Mouse (Mus musculus): Measurements from ENCODE around the gene Sigmar1. TPM values are rescaled to one million over a fixed set of nuclear protein-coding genes. Genes with fewer than 3 reads are reported as not detected.
A peak's percentile ranks its signal among the peaks of the same experiment; 100 is the strongest.
"Not testable (repeated sequence)": the region's sequence is repeated elsewhere in the genome, so short reads cannot be mapped to it uniquely, and the experiment has no call there.

Sigmar1 gene
- polyA plus RNA-seq, 1 experiment from 2014 or later: 97.8 TPM

- H3K27ac ChIP-seq; H3K4me1 ChIP-seq; DNase-seq (ENCODE audit: low spot score); H3K9me3 ChIP-seq; H3K36me3 ChIP-seq: not testable (repeated sequence)
- 5% methylated on average over 27 of the region's 32 CpGs for WGBS
- Histone ChIP-seq H3K4me3 (peak overlapping the region; percentile 27; the same call in 1 of the 2 replicates), H3K27me3 (ENCODE audit: insufficient read depth, poor library complexity, severe bottlenecking) (peaks cover 20% of the 10 kb centered on the region)
Observed at GRCm38 (mm10) chr4:41698421-41699016, 57.4 kb downstream of the Sigmar1 start.

GRCm38 (mm10) chr4:41696930-41697841 is 58.8 kb downstream of the Sigmar1 start, which contains the start of gene Cntfr:
TSS of gene Cntfr (minus strand) at chr4:41697089.
- not testable (repeated sequence) for DNase-seq (ENCODE audit: low spot score); H3K27ac ChIP-seq; H3K36me3 ChIP-seq; H3K4me1 ChIP-seq; H3K9me3 ChIP-seq
- 14% methylated on average over 35 of the region's 40 CpGs for WGBS
- Histone ChIP-seq H3K4me3 (peak within 1 kb of the TSS; percentile 29; the same call in 1 of the 2 replicates), H3K27me3 (ENCODE audit: insufficient read depth, poor library complexity, severe bottlenecking) (peaks cover 22% of the 10 kb centered on the region)

GRCm38 (mm10) chr4:41696452-41696851 is 59.5 kb downstream of the Sigmar1 start:
- not testable (repeated sequence) for H3K36me3 ChIP-seq; H3K27ac ChIP-seq; H3K4me1 ChIP-seq; H3K4me3 ChIP-seq; H3K9me3 ChIP-seq; DNase-seq (ENCODE audit: low spot score)
- peaks cover 22% of the 10 kb centered on the region for H3K27me3 ChIP-seq (ENCODE audit: insufficient read depth, poor library complexity, severe bottlenecking)
- 2% methylated on average over 15 of the region's 15 CpGs for WGBS

- H3K4me3 ChIP-seq: not testable (repeated sequence)
- WGBS: 7% methylated on average over 12 of the region's 38 CpGs
Observed at GRCm38 (mm10) chr4:41695800-41696199, 60.2 kb downstream of the Sigmar1 start.

GRCm38 (mm10) chr4:41693511-41693910 is 62.4 kb downstream of the Sigmar1 start:
- peaks cover 19% of the 10 kb centered on the region for H3K27me3 ChIP-seq (ENCODE audit: insufficient read depth, poor library complexity, severe bottlenecking)
- not testable (repeated sequence) for H3K4me1 ChIP-seq; H3K4me3 ChIP-seq; DNase-seq (ENCODE audit: low spot score); H3K9me3 ChIP-seq; H3K36me3 ChIP-seq; H3K27ac ChIP-seq
- 10% methylated on average over 4 of the region's 4 CpGs for WGBS

More at GRCm38 (mm10) chr4:41695800-41696199, 60.2 kb downstream of the Sigmar1 start:
- H3K27me3 ChIP-seq (ENCODE audit: insufficient read depth, poor library complexity, severe bottlenecking): peaks cover 22% of the 10 kb centered on the region
- H3K9me3 ChIP-seq; H3K4me1 ChIP-seq; DNase-seq (ENCODE audit: low spot score); H3K36me3 ChIP-seq; H3K27ac ChIP-seq: not testable (repeated sequence)

- no CpG with 5 or more reads among the region's 4 CpGs for WGBS
Observed at GRCm38 (mm10) chr4:41690014-41690413, 65.9 kb downstream of the Sigmar1 start.

GRCm38 (mm10) chr4:41688562-41688961 is 67.4 kb downstream of the Sigmar1 start:
- not testable (repeated sequence) for H3K9me3 ChIP-seq; H3K27me3 ChIP-seq (ENCODE audit: insufficient read depth, poor library complexity, severe bottlenecking); H3K36me3 ChIP-seq; H3K27ac ChIP-seq; H3K4me3 ChIP-seq; DNase-seq (ENCODE audit: low spot score); H3K4me1 ChIP-seq
- WGBS: 24% methylated on average over 1 of the region's 1 CpGs

More at GRCm38 (mm10) chr4:41690014-41690413, 65.9 kb downstream of the Sigmar1 start:
- DNase-seq (ENCODE audit: low spot score); H3K9me3 ChIP-seq; H3K27me3 ChIP-seq (ENCODE audit: insufficient read depth, poor library complexity, severe bottlenecking); H3K4me3 ChIP-seq; H3K36me3 ChIP-seq; H3K4me1 ChIP-seq; H3K27ac ChIP-seq: not testable (repeated sequence)

Other genes with a start within 250 kb of the Sigmar1 start
- 1.0 TPM in 1 of 2 replicates, not detected in the other for gene 1110017D15Rik, start 238.8 kb downstream of the Sigmar1 start, polyA plus RNA-seq (2016; fragmentation: Nextera tagmentation; extraction: Ambion mirVana)
- gene Fam219a, start 186.6 kb downstream of the Sigmar1 start, polyA plus RNA-seq (2016; fragmentation: Nextera tagmentation; extraction: Ambion mirVana): 1.5 and 2.2 TPM in 2 replicates
- gene Dnaic1, start 186.4 kb downstream of the Sigmar1 start, polyA plus RNA-seq (2016; fragmentation: Nextera tagmentation; extraction: Ambion mirVana): 1.4 and 1.7 TPM in 2 replicates
- 5.3 and 8.9 TPM in 2 replicates for gene Enho, start 115.8 kb downstream of the Sigmar1 start, polyA plus RNA-seq (2016; fragmentation: Nextera tagmentation; extraction: Ambion mirVana)
- 2.6 and 8.9 TPM in 2 replicates for gene Cntfr, start 59.1 kb downstream of the Sigmar1 start, polyA plus RNA-seq (2016; fragmentation: Nextera tagmentation; extraction: Ambion mirVana)
- 144 and 147 TPM in 2 replicates for gene Il11ra1, start 56.2 kb downstream of the Sigmar1 start, polyA plus RNA-seq (2016; fragmentation: Nextera tagmentation; extraction: Ambion mirVana)
- gene Rpp25l, start 42.6 kb downstream of the Sigmar1 start, polyA plus RNA-seq (2016; fragmentation: Nextera tagmentation; extraction: Ambion mirVana): 54.5 and 71.3 TPM in 2 replicates
- 143 and 146 TPM in 2 replicates for gene Dctn3, start 33.0 kb downstream of the Sigmar1 start, polyA plus RNA-seq (2016; fragmentation: Nextera tagmentation; extraction: Ambion mirVana)
- gene Arid3c, start 25.0 kb downstream of the Sigmar1 start, polyA plus RNA-seq (2016; fragmentation: Nextera tagmentation; extraction: Ambion mirVana): not detected in 2 replicates
- 52.7 and 69.7 TPM in 2 replicates for gene Galt, start 929 bp downstream of the Sigmar1 start, polyA plus RNA-seq (2016; fragmentation: Nextera tagmentation; extraction: Ambion mirVana)
- gene Ccl27a, start 18.1 kb upstream of the Sigmar1 start, polyA plus RNA-seq (2016; fragmentation: Nextera tagmentation; extraction: Ambion mirVana): 38.1 and 39.7 TPM in 2 replicates
- gene Gm21541, start 147.5 kb upstream of the Sigmar1 start, polyA plus RNA-seq (2016; fragmentation: Nextera tagmentation; extraction: Ambion mirVana): not detected in 2 replicates
- 1.2 and 1.7 TPM in 2 replicates for gene Gm20878, start 185.4 kb upstream of the Sigmar1 start, polyA plus RNA-seq (2016; fragmentation: Nextera tagmentation; extraction: Ambion mirVana)
- gene Fam205a4, start 209.9 kb upstream of the Sigmar1 start, polyA plus RNA-seq (2016; fragmentation: Nextera tagmentation; extraction: Ambion mirVana): 0.06 and 0.07 TPM in 2 replicates